Mouse (Mus musculus): Measurements from ENCODE around the gene Hbb-bs.
"Not testable (repeated sequence)": the region's sequence is repeated elsewhere in the genome, so short reads cannot be mapped to it uniquely, and the experiment has no call there.

Gene Hbb-bs

GRCm38 (mm10) chr7:103810746-103811145 is 17.1 kb downstream of the Hbb-bs start:
- no peak for DNase-seq

DNA sequence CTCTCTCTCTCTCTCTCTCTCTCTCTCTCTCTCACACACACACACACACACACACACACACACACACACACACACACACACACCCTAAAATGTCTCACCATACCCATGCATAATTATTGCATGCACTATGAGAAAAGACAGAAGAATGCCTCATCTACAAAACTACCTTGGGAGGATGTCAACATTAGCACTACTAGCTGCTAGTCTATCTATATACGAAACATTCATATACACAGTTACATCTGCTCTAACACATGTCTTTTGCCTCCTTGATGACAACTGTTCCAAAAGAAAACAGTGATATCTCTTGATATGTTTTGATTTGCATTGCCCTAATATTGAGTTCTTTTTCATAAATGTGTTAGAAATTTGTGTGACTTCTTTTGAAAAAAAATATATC is 17.6 kb downstream of the Hbb-bs start:
- no peak for DNase-seq

DNA sequence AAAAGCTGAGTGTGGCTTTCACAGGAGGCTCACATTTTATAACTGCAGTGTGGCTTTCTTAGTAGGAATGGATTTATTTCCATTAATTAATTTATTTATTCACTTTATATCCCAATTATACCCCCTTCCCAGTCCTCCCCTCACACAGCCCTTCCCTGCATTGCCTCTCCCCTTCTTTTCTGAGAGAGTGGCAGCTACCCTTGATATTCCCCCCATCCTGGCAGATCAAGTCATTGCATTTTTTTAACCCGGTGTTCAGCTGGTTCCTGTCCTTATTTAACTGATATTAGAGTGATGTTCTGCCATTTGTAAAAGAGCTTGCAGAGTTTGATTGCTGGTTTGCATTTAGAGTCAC is 18.1 kb downstream of the Hbb-bs start:
- DNase-seq = no peak

DNA sequence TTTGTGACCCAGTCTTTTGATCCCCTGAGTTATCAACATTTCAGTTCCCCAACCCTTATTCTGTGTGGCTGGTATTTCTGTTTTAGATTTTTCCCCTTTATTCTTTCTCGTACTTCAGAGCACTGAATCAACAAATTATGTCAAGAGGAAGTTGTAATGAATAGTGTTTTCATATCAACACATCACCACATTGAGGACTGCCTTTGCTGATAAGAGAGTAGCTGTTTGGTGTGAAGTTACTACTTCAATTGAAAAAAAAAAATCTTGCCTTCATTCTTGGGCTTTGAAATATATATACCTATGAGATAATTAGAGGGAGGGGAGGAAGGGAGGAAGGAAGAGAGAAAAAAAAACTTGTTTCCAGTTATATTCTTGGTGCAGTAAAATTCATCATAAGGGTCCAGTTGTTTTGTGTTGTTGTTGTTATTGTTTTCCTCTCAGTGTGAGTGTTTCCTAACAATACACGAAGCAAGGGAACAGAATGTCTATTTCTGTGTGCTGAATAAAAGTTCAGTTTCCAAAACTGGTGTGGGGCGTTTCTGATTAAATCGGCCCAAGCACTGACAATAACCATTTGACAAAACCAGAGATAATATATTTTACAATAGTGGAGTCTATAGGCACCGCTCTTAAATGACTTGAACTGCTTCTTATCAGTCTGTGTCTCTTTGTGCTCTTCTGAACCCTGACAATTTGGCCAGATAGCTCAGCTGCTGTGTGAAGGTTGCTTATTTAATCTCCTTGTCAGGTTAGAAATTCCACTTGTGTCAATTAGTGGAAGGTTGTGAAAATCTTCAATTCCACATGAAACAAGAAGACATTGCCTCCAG is 18.7 kb downstream of the Hbb-bs start:
- DNase-seq = no peak

- not testable (repeated sequence) for DNase-seq
These were observed 19.8 kb downstream of the Hbb-bs start for GRCm38 (mm10) chr7:103808120-103808519.

DNA sequence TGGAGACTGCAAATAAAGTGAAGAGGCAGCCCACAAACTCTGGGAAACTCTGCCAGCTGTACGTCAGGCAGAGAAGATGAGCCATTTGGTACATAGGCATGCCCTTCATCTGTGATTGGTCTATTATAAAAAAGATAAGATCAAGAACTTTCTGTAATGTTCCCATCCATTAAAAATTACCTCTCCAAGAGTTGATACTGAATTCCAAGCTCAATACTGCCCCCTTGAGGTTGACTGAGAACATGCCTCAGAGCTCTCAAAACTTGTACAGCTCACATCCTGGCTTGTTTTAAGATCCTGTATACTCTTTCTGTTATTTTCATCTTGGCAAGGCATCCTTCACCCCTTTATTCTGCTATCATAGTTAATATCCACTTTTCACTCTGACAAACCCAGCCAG is 21.0 kb downstream of the Hbb-bs start:
- no peak for DNase-seq

DNA sequence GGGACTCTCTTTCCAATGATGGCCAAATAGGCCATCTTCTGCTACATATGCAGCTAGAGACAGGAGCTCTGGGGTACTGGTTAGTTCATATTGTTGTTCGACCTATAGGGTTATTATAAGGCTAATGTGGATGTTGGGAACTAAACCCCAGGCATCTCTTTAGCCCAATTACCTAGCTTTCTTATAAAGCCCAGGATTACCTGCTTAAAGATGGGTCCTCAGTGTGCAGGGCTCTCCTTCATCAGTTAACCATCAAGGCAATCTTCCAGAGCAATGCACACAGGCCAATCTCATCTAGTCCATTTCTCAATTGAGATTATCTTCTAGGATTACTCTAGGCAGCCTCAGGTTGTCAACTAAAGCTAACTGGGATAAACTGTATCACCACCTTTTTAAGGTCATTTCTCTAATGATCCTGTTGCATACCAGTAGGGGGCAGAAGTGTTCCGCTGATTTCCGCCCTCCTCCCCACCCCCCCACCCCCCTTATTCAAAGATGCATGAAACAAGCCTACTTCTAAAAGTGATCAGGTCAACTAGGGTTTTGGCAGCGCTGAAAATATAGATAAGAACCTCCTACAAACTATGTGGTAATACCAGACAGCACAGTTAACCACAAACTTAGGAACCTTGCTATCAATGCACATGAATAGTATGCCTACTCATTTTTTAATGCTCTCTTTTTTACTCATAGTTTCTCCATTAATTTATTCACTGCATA is 35.1 kb downstream of the Hbb-bs start:
- DNase-seq = no peak

DNA sequence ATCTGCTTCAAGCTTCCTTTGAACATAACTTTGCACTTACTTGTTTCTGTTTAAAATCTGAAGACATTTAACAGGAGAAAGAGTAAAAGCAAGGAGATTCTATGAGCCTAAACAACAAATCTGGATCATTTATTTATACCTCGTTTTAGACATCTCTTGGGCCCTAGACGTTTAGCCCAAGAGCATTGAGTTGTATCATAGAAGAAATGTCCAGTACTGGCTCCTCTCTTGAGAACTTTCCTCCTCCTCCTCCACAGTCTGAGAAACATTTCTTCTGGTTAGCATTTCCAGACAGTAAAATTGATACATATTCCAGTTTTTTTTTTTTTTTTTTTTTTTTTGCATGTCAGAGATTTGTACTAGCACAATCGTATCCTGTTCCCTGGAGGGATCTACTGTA is 36.2 kb downstream of the Hbb-bs start, which contains the start of gene Olfr67:
Gene Olfr67, minus strand, starts transcription at position 101 of the 400 bp plus-strand sequence.
- no peak for DNase-seq

DNA sequence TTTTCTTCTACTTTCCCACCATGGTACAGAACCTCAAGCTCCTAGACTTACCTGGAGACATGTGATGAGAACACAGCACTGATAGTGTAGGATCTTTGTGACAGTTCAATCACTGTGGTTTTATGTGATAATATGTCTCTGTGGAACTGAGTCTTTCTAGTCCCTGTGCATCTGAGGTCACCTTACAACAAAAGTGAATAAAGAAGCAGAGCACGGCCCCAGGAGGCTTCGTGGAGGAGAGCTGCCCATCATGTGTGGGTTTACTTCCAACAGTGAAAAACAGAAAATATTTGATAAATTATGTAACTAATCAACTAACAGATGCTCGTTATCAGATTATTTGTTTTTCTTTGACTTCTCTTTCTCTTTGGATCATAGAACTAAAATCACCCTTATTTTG is 48.3 kb downstream of the Hbb-bs start, which contains the start of gene Olfr68:
Gene Olfr68, minus strand, starts transcription at position 101 of the 400 bp plus-strand sequence.
- no peak for DNase-seq

- not testable (repeated sequence) for DNase-seq
These were observed 50.2 kb downstream of the Hbb-bs start for GRCm38 (mm10) chr7:103777652-103778051.
